Mouse (Mus musculus) brain, embryonic 14.5 days (tissue): Measurements from ENCODE around the gene Hoxb1. TPM values are rescaled to one million over a fixed set of nuclear protein-coding genes. Genes with fewer than 3 reads are reported as not detected.

Source experiments
- DNase-seq: peaks from one replicate; pipeline ENCODE4 v3.0.0-alpha.2; 2011; ENCODE audit warnings: low read depth
- CTCF ChIP-seq: fragments of 200-500 bp; IDR thresholded peaks from 2 replicates; pipeline ENCODE4 v1.5.1; 2012; ENCODE audit warnings: inconsistent platforms, mild to moderate bottlenecking, moderate library complexity, borderline replicate concordance; ENCODE audit not compliant: insufficient read depth, insufficient read length; ENCODE audit errors: extremely low read depth
- POLR2A ChIP-seq: fragments of 200-500 bp; IDR thresholded peaks from 2 replicates; pipeline ENCODE4 v1.6.1; 2012; ENCODE audit warnings: mild to moderate bottlenecking, inconsistent platforms, borderline replicate concordance; ENCODE audit not compliant: poor library complexity, insufficient read depth, insufficient read length, severe bottlenecking; ENCODE audit errors: extremely low read depth
- polyA plus RNA-seq: library from polyadenylated mRNA; depleted of rRNA; stranded (reverse); fragments of >200 nt; gene quantifications from 2 replicates; pipeline ENCODE4 v1.2.3, GENCODE M21; 2012; rRNA removed

Hoxb1 gene
- polyA plus RNA-seq, 1 experiment = 0.04 TPM

DNA sequence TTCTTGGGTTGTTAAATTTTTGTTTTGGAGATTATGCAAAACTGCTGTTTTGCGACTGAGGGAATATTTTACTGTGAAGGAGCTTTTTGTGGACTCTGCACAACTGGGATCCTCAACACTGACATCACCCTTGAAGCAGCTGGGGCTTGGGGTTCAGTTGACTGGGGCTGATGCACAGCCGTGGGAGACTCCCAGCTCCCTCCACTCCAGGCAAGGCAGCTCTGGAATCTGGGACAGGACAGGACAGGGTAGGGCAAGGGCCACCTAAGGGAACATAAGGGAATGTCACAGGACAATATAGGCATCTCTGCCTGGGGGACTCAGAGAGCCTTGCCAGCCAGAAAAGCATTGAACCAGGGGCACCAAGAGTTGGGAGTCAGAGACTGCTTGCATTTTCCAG lies 48.5 kb downstream of the Hoxb1 start:
- no peak for DNase-seq
- TF ChIP-seq CTCF (no peak), POLR2A (no peak)

Other genes with a start within 250 kb of the Hoxb1 start
- 0.71 and 0.86 TPM in 2 replicates for gene Ttll6, start 232.0 kb upstream of the Hoxb1 start, polyA plus RNA-seq
- not detected in 2 replicates for gene Hoxb13, start 171.4 kb upstream of the Hoxb1 start, polyA plus RNA-seq
- 0.04 and 0.06 TPM in 2 replicates for gene Hoxb9, start 94.3 kb upstream of the Hoxb1 start, polyA plus RNA-seq
- gene Hoxb8, start 83.8 kb upstream of the Hoxb1 start, polyA plus RNA-seq = 0.38 and 19.0 TPM in 2 replicates
- gene Hoxb7, start 79.1 kb upstream of the Hoxb1 start, polyA plus RNA-seq = 0.11 and 2.4 TPM in 2 replicates
- 0.68 and 14.3 TPM in 2 replicates for gene Hoxb6, start 73.3 kb upstream of the Hoxb1 start, polyA plus RNA-seq
- 3.3 and 43.9 TPM in 2 replicates for gene Hoxb5, start 62.4 kb upstream of the Hoxb1 start, polyA plus RNA-seq
- 0.72 and 6.6 TPM in 2 replicates for gene Hoxb4, start 47.5 kb upstream of the Hoxb1 start, polyA plus RNA-seq
- gene Hoxb3, start 42.4 kb upstream of the Hoxb1 start, polyA plus RNA-seq = 4.6 and 41.7 TPM in 2 replicates
- 3.6 and 18.5 TPM in 2 replicates for gene Hoxb2, start 15.2 kb upstream of the Hoxb1 start, polyA plus RNA-seq
- 1.9 and 2.3 TPM in 2 replicates for gene Skap1, start 98.8 kb downstream of the Hoxb1 start, polyA plus RNA-seq